Mouse (Mus musculus): ENCODE results near the gene Slc12a3. TPM values are rescaled to one million over a fixed set of nuclear protein-coding genes. Genes with fewer than 3 reads are reported as not detected.
"Not testable (repeated sequence)": the region's sequence is repeated elsewhere in the genome, so short reads cannot be mapped to it uniquely, and the experiment has no call there.

Slc12a3 gene
- polyA plus RNA-seq, 1 experiment from 2014 or later, result not detected

DNA sequence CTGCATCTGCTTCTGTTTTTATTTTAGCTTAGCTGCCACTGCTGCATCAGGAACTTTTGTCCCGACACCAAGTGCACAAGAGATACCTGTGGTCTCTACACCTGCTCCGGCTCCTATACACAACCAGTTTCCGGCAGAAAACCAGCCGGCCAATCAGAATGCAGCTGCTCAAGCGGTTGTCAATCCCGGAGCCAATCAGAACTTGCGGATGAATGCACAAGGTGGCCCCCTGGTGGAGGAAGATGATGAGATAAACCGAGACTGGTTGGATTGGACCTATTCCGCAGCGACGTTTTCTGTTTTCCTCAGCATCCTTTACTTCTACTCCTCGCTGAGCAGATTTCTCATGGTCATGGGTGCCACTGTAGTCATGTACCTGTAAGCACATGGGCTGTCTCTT, 63.1 kb downstream of the Slc12a3 start:
- no peaks in the 10 kb centered on the region for H3K27me3 ChIP-seq
- 76% methylated on average over 12 of the region's 12 CpGs for WGBS
- no peak overlapping the region for H3K4me2 ChIP-seq
- H3K36me3 ChIP-seq, result peaks cover 76% of the 10 kb centered on the region
- no peak for ATAC-seq (ENCODE audit: insufficient number of reproducible peaks, low FRiP score, low TSS enrichment, low read depth)
- no peak overlapping the region for H3K4me3 ChIP-seq
- no peak overlapping the region for H3K9ac ChIP-seq
- H3K4me1 ChIP-seq, result peaks cover 7% of the 10 kb centered on the region; the same call in 1 of the 2 replicates
- no peaks in the 10 kb centered on the region for H3K9me3 ChIP-seq
- H3K27ac ChIP-seq, result no peak overlapping the region

DNA sequence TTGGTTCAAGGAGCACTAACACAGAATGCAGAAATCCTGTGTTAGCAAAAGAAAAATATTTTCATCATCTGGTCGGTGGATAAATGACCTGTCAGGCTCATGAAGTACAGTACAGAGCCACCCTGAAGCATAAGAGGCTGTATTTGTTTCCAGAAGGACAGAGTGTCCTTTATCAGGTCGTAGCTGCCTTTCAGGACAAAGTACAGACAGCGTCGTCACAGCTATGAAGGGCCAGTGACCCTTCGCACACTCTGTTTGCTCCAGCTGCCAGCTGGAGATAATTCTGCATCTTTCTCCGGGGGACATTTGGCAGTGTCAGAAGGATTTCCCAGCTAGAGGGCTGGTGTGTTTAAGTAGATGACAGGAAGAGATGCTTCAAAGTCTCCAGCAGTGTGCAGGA, 63.6 kb downstream of the Slc12a3 start:
- H3K4me3 ChIP-seq, result no peak overlapping the region
- no peaks in the 10 kb centered on the region for H3K9me3 ChIP-seq
- WGBS, result 85% methylated on average over 6 of the region's 6 CpGs
- no peak overlapping the region for H3K4me2 ChIP-seq
- H3K36me3 ChIP-seq, result peaks cover 76% of the 10 kb centered on the region
- H3K9ac ChIP-seq, result no peak overlapping the region
- no peaks in the 10 kb centered on the region for H3K27me3 ChIP-seq
- H3K27ac ChIP-seq, result no peak overlapping the region
- H3K4me1 ChIP-seq, result peaks cover 7% of the 10 kb centered on the region; the same call in 1 of the 2 replicates
- ATAC-seq (ENCODE audit: insufficient number of reproducible peaks, low FRiP score, low TSS enrichment, low read depth), result no peak

DNA sequence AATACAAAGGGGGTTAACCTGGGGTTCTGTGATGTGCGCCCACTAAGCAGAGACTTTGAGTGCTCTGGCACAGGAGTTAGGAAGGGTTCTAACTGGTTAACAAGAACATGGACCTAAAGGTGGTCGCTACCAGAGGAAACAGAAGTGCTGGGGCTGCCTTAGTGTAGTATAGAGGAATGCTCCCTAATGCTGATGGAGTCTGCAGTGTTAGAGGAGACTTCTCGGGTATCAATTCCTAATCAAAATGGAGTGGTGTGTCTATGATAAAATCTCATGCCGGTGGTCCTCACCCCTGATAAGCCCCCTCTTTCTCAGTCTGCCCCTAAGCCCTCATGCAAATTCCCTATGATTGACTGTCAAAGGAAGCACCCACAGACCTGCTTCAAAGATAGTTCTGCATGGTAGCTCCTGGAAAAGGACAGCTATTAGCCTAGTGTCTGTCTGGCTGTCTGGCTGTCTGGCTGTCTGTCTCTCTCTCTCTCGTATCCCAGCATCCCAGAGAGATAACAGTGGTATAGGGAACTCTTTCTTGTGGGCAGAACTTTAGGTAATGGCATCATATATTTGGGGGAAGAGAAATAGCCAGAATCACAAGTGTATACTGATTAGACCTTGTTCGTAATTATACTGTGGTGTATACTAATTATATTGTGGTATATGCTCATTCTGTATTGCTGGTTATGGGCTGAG, 67.0 kb downstream of the Slc12a3 start:
- Histone ChIP-seq H3K4me1 (no peaks in the 10 kb centered on the region), H3K9ac (no peak overlapping the region), H3K36me3 (peaks cover 62% of the 10 kb centered on the region), H3K27me3 (no peaks in the 10 kb centered on the region), H3K4me2 (no peak overlapping the region), H3K4me3 (no peak overlapping the region), H3K9me3 (no peaks in the 10 kb centered on the region), H3K27ac (no peak overlapping the region)
- ATAC-seq (ENCODE audit: insufficient number of reproducible peaks, low FRiP score, low TSS enrichment, low read depth), result no peak
- WGBS, result 87% methylated on average over 6 of the region's 6 CpGs

DNA sequence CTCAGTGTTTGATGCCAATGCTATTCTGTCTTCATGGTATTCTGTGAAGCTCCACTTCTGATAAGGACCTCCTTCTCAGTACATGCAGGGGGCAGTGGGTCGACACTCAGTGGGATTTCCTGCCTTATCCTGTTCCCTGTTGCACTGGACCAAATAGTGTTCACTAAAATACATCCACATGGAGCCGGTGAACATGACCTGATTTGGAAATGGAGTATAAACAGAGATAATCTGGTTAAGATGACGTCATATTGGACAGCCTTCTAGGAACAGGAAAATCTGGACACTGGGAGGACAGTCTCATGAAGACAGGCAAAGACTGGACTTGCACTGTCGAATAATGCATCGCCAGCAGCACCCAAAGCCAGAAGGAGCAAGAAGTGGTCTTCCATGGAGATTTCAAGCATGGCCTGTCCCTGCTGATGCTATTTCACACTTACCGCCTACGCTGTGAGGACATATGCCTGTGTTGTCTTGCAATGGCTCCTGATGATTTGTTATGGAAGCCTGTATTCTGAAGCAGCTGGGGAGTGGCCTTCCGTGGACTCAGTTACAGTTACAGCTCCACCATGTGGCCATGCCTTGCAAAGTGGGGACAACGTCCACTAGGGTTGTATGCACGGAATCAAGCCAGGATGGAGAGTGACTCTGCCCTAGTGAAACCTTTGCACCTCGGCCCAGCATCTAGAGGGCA, 68.1 kb downstream of the Slc12a3 start:
- H3K9ac ChIP-seq, result no peak overlapping the region
- H3K4me1 ChIP-seq, result no peaks in the 10 kb centered on the region
- no peaks in the 10 kb centered on the region for H3K27me3 ChIP-seq
- no peak overlapping the region for H3K4me2 ChIP-seq
- H3K27ac ChIP-seq, result no peak overlapping the region
- H3K36me3 ChIP-seq, result peaks cover 51% of the 10 kb centered on the region
- H3K4me3 ChIP-seq, result no peak overlapping the region
- no peaks in the 10 kb centered on the region for H3K9me3 ChIP-seq
- ATAC-seq (ENCODE audit: insufficient number of reproducible peaks, low FRiP score, low TSS enrichment, low read depth), result no peak
- 65% methylated on average over 11 of the region's 11 CpGs for WGBS

DNA sequence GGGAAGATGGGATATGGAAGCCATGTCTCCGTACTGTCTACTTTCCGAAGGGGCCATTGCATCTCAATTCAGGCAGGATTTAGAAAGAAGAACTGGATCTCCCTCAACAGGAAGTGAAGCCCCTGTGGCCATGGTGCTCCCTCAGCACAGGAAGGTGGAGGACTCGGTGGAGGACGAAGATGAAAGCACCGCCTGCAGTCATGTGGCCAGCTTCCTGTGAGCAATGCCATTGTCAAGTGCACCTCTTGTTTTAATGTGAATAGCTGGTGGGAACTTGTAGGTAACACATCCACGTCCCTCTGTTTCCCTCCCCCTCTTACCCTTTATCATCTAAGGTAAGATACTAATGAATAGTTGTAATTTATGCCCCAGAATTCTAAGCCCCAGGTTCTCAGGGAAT, 69.6 kb downstream of the Slc12a3 start:
- H3K36me3 ChIP-seq, result peaks cover 38% of the 10 kb centered on the region
- no peaks in the 10 kb centered on the region for H3K9me3 ChIP-seq
- no peaks in the 10 kb centered on the region for H3K4me1 ChIP-seq
- no peak overlapping the region for H3K9ac ChIP-seq
- H3K4me3 ChIP-seq, result no peak overlapping the region
- no peaks in the 10 kb centered on the region for H3K27me3 ChIP-seq
- WGBS, result 78% methylated on average over 6 of the region's 6 CpGs
- no peak overlapping the region for H3K4me2 ChIP-seq
- no peak overlapping the region for H3K27ac ChIP-seq
- ATAC-seq (ENCODE audit: insufficient number of reproducible peaks, low FRiP score, low TSS enrichment, low read depth), result no peak

DNA sequence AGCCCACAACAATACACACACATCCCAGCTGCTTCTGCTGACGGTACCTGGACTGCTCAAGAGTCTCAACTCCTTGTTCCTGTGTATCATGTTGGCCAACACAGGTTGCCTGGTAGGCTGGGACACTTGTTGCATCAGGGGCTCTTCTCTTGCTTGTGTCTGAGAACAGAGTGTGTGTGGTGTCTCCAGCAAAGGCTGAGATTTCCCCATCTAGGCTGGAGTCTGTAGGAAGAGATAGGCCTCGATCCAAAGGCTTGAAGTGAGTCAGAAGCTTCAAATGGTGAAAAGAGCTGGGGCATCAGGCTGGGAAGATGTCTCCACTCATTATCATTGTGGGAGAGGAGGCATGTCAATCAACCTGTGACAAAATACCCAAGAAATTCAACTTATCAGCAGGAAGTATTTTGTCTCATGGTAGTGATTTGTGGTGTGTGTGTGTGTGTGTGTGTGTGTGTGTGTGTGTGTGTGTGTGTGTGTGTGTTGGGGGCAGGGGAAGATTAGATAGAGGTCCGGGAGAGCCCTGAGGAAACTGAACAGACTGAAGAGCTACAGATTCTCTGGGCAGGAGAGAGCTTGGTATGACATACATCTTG, 70.5 kb downstream of the Slc12a3 start:
- ATAC-seq (ENCODE audit: insufficient number of reproducible peaks, low FRiP score, low TSS enrichment, low read depth), result no peak
- Histone ChIP-seq H3K9ac (no peak overlapping the region), H3K4me1 (no peaks in the 10 kb centered on the region), H3K4me3 (no peak overlapping the region), H3K4me2 (no peak overlapping the region), H3K27ac (no peak overlapping the region), H3K27me3 (no peaks in the 10 kb centered on the region), H3K36me3 (peaks cover 30% of the 10 kb centered on the region), H3K9me3 (no peaks in the 10 kb centered on the region)
- WGBS, result 83% methylated on average over 3 of the region's 3 CpGs

DNA sequence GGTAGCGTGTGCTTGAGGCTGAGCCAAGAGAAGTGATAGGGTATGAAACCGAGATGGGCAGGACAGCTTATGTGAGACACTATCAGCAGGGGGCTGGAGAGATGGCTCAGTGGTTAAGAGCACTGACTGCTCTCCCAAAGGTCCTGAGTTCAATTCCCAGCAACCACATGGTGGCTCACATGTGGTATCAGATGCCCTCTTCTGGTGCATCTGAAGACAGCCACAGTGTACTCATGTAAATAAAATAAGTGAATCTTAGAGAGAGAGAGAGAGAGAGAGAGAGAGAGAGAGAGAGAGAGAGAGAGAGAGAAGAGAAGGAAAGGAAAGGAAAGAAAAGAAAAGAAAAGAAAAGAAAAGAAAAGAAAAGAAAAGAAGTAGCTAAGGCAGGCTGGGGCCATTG, 71.0 kb downstream of the Slc12a3 start:
- ATAC-seq (ENCODE audit: insufficient number of reproducible peaks, low FRiP score, low TSS enrichment, low read depth); H3K27ac ChIP-seq; H3K4me1 ChIP-seq; H3K9ac ChIP-seq; H3K9me3 ChIP-seq; H3K4me2 ChIP-seq; H3K4me3 ChIP-seq; H3K27me3 ChIP-seq: not testable (repeated sequence)
- H3K36me3 ChIP-seq, result peaks cover 25% of the 10 kb centered on the region
- 80% methylated on average over 2 of the region's 2 CpGs for WGBS

DNA sequence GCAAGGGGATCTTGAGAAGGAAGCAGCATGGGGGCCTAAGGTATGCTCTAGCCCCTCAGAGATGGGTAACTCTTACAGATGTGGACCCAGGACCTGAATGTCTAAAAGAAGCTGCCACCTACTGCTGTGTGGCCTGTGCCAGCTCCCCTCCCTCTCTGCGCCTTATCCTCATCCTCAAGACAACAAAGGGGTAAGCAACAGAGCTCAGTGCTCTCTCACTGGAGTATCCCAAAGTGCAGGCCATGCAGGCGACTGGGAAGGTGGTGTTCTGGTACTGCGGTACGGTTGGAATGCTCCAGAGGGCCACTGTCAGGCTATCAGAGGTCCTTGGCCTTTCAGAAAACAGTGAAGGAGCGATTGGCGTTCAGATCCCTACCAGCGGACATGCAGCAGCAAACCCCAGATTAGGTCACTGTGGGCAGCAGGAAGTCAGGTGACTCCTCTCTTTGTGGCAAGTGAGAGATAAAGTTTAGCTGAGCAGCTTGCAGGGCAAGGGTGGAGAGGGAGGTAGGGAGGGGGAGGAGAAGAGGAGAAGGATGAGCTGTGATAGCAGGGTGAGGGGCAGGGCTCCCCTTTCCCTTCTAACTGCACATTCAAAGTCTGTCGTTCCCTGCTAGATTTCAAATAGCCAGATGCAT, 79.6 kb downstream of the Slc12a3 start:
- Histone ChIP-seq H3K27ac (no peak overlapping the region), H3K4me1 (no peaks in the 10 kb centered on the region), H3K36me3 (no peaks in the 10 kb centered on the region), H3K9me3 (no peaks in the 10 kb centered on the region), H3K27me3 (no peaks in the 10 kb centered on the region), H3K4me2 (no peak overlapping the region), H3K9ac (no peak overlapping the region), H3K4me3 (no peak overlapping the region)
- no peak for ATAC-seq (ENCODE audit: insufficient number of reproducible peaks, low FRiP score, low TSS enrichment, low read depth)
- WGBS, result 70% methylated on average over 8 of the region's 8 CpGs

DNA sequence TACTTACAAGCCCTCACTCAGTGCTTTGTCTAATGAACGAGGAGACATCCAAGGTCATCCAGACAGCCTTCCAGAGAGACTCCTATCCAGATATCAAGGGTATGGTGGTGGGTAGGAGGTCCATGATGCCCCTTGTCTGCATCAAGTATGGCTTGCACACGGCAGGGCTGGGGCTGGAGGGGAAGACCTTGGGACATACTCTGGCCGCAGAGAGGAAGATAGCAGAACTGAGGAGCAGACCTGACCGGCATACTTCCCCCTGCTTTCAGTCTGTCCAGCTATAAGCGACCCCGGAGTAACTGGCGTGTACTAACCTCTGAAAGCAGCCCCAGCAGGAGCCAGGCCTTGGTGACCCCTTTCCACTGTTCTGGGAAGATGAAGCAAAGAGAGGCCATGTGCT, 80.5 kb downstream of the Slc12a3 start:
- Histone ChIP-seq H3K9me3 (no peaks in the 10 kb centered on the region), H3K4me3 (no peak overlapping the region), H3K4me1 (no peaks in the 10 kb centered on the region), H3K27ac (no peak overlapping the region), H3K36me3 (no peaks in the 10 kb centered on the region), H3K9ac (no peak overlapping the region), H3K4me2 (no peak overlapping the region), H3K27me3 (no peaks in the 10 kb centered on the region)
- 91% methylated on average over 7 of the region's 7 CpGs for WGBS
- no peak for ATAC-seq (ENCODE audit: insufficient number of reproducible peaks, low FRiP score, low TSS enrichment, low read depth)

DNA sequence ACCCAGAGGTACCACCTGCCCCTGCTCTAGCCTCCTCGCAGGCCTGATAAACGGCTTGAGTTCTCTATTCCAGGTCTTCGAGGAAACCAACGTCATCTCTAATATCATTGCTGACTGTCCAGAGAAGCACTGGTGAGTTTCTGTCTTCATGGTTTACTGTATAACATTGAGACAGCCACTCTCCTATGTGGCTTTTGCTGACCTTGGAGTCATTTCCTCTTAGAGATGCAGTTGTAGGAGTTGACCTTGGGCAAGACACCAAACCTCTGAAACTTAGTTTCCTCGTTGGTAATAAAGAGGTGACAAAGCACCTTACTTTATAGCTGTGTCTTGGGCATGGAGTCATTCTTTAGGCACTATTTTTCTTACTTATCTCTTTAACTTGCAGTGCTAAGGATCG, 83.5 kb downstream of the Slc12a3 start:
- Histone ChIP-seq H3K4me1 (no peaks in the 10 kb centered on the region), H3K36me3 (no peaks in the 10 kb centered on the region), H3K27ac (no peak overlapping the region), H3K4me3 (no peak overlapping the region), H3K9ac (no peak overlapping the region), H3K9me3 (no peaks in the 10 kb centered on the region), H3K4me2 (no peak overlapping the region), H3K27me3 (no peaks in the 10 kb centered on the region)
- WGBS, result 80% methylated on average over 6 of the region's 6 CpGs
- ATAC-seq (ENCODE audit: insufficient number of reproducible peaks, low FRiP score, low TSS enrichment, low read depth), result no peak

DNA sequence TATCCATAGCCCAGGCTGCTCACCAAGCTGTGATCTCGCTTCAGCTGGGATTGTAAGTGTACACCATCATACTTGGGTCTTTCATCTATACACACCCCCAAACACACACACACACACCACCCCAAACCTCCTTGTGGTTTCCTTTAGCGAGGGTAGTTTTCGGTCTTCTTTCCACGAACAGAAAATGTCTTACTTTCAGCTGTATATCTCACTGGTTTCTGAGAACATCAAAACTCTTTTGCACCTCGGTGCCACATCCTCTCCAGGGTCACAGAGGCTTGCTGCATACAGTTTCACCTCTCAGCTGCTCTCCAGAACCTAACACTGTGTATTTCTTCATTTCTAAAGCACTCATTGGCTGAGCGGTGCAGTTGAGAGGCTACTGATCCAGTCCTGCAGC, 84.5 kb downstream of the Slc12a3 start:
- no peak for ATAC-seq (ENCODE audit: insufficient number of reproducible peaks, low FRiP score, low TSS enrichment, low read depth)
- H3K9me3 ChIP-seq, result no peaks in the 10 kb centered on the region
- H3K36me3 ChIP-seq, result no peaks in the 10 kb centered on the region
- H3K27ac ChIP-seq, result no peak overlapping the region
- no peaks in the 10 kb centered on the region for H3K27me3 ChIP-seq
- H3K4me3 ChIP-seq, result no peak overlapping the region
- no peaks in the 10 kb centered on the region for H3K4me1 ChIP-seq
- H3K9ac ChIP-seq, result no peak overlapping the region
- no peak overlapping the region for H3K4me2 ChIP-seq
- WGBS, result 79% methylated on average over 6 of the region's 6 CpGs

DNA sequence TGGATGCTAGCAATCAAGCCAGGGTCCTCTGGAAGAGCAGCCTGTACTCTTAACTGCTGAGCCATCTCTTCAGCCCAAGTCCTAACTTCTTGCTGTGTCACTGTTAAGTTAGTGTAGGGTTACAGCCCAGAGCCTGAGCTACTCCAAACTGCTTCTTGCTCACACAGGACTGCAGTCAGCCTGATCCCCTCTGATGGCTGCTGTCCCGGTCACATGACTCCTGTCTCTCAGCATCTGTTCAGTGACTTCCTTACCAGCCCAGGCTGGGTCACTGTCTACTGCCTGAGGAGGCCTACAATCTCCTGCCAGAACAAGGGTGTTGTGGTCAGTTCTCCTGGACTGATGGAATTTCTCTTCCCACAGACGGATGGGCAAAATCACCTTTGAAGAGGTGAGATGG, 86.2 kb downstream of the Slc12a3 start:
- H3K27me3 ChIP-seq, result no peaks in the 10 kb centered on the region
- 0 out of 2 replicates have a peak, but pooled peaks have one; percentile 61 for ATAC-seq (ENCODE audit: insufficient number of reproducible peaks, low FRiP score, low TSS enrichment, low read depth)
- no peaks in the 10 kb centered on the region for H3K9me3 ChIP-seq
- H3K36me3 ChIP-seq, result no peaks in the 10 kb centered on the region
- H3K4me2 ChIP-seq, result no peak overlapping the region
- H3K9ac ChIP-seq, result no peak overlapping the region
- H3K4me3 ChIP-seq, result no peak overlapping the region
- H3K27ac ChIP-seq, result no peak overlapping the region
- WGBS, result 58% methylated on average over 2 of the region's 2 CpGs
- no peaks in the 10 kb centered on the region for H3K4me1 ChIP-seq
